Mouse (Mus musculus) c-Kit-positive CD71-negative TER-119-negative erythroid progenitor cells, embryonic 14.5 days (primary cell): ENCODE measurements around the gene Cdc42ep2.

Experiments
- DNase-seq: peaks from one replicate; pipeline ENCODE4 v3.0.0-alpha.2; 2013; ENCODE audit warnings: low read depth

Gene Cdc42ep2

GRCm38 (mm10) chr19:5924713-5925093 is at the start of gene Cdc42ep2:
Cdc42ep2 (minus strand) TSS chr19:5924816.
- peak; percentile 94 for DNase-seq

DNA sequence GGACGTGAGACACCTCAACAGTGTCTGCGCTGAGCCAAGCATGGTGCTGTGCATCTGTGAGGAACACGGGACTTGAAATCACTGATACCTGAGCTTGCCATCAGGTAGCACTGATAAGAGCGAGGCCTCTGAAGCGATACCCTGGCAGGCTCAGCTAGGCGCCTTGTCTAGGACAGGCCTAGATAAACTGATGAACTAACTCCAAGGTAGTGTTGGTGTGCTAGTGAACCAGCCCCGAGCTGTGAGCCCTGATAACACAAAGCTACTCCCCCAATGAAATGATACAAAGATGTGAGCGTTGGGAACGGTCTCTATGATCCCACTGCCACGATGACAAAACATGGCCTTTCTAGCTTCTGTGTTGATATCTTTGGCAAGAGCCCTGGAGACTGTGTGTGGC is 43.0 kb upstream of the Cdc42ep2 start:
- no peak for DNase-seq

- DNase-seq = no peak
Observed at GRCm38 (mm10) chr19:5966786-5967185, 42.2 kb upstream of the Cdc42ep2 start.

DNA sequence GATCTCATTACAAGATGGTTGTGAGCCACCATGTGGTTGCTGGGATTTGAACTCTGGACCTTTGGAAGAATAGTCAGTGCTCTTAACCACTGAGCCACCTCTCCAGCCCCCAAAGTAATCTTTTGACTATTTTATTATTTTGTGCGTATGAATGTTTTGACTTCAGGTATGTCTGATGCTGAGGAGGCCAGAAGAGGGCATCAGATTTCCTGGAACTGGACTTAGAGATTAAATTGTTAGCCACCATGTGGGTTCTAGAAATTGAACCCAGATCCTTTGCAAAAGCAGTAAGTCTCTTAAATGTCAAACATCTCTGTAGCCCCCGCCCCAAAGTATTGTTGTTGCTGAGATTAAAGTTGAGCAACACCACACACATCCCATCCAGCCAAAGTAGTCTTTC is 41.3 kb upstream of the Cdc42ep2 start:
- no peak for DNase-seq

- DNase-seq = peak; percentile 83
Observed at GRCm38 (mm10) chr19:5965280-5965679, 40.7 kb upstream of the Cdc42ep2 start.

GRCm38 (mm10) chr19:5964804-5965203 is 40.2 kb upstream of the Cdc42ep2 start:
- DNase-seq = no peak

GRCm38 (mm10) chr19:5963883-5964562 is 39.4 kb upstream of the Cdc42ep2 start, which contains the start of gene Pola2:
Pola2 (minus strand) TSS chr19:5964202.
- peak; percentile 80 for DNase-seq

GRCm38 (mm10) chr19:5962651-5963050 is 38.0 kb upstream of the Cdc42ep2 start:
- DNase-seq = no peak

GRCm38 (mm10) chr19:5957371-5957770 is 32.8 kb upstream of the Cdc42ep2 start:
- DNase-seq = no peak

GRCm38 (mm10) chr19:5956685-5957084 is 32.1 kb upstream of the Cdc42ep2 start:
- DNase-seq = peak; percentile 80

GRCm38 (mm10) chr19:5955704-5956670 is 31.4 kb upstream of the Cdc42ep2 start:
- no peak for DNase-seq

DNA sequence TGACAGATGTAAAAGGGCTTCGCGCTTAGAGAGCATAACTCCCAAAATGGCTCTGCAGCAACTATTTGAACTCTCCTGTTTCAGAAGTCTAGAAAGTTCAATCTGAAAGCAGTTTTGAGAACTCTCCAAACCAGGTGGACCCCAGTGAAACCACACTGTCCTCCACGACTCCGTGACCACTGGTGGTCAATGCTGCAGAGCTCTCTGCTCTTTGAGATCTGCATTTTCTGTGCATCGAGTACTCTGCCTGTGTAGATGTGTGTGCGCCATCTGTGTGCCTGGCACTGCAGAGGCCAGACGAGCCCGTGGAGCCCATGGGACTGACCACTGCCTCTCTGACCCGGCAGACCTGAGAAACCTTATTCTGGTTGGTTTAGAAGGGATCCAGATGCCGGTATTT is 30.3 kb upstream of the Cdc42ep2 start:
- no peak for DNase-seq

DNA sequence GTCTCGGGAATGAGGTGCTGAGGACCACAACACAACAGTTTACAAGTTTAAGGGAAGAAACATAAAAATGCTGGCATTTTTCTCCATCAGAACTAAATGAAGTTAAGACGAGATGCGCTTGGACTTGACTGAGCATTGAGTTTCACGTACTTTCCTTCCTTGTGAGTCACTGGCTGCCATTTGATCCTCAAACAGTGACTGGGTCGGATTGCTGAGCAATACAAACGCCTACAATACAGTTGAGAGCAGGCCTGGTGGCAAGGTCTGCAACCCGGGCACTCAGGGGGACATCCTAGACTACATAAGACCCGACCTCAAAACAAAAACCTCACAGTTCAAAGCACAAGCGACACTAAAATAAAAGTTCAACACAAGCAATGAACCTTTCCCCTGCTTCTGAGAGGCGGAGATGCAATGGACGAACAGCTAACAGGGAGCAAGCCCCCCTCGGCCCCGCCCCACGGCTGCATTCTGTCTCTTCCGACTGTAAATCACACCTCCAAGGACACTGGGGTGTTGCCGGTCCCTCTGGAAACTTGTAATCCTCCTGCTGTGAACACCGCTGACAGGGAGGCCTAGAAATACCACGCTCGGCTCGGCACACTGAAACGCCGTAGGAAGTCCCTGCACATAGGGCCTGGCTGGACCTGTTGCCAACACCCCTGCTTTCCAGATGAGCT is 29.6 kb upstream of the Cdc42ep2 start:
- DNase-seq = no peak

DNA sequence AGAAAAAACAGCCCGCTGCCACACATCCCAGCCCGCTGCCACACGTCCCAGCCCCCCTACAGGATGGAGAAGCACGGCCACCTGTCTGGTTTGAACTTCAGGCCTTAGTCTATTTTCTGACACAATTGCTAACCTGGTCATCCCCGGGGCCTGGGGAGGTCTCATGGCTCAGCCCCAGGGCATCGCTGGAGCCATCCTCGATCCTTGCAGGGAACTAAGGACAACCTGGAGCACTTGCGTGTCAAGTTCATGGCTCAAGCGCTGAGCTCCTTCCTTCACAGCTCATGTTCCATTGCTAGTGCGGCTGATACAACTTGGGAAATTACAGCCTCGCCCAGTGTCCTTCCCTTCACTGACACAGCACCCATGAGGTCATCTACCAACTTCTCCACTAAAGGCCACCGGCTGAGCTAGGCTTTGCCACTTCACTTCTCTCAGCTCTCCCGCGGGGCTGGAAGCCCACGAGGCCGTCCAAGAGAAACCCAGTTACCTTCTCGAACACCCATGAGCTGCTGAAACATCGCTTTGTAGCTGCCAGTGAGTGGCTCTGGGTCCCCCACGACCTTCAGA is 28.7 kb upstream of the Cdc42ep2 start:
- DNase-seq = no peak

DNA sequence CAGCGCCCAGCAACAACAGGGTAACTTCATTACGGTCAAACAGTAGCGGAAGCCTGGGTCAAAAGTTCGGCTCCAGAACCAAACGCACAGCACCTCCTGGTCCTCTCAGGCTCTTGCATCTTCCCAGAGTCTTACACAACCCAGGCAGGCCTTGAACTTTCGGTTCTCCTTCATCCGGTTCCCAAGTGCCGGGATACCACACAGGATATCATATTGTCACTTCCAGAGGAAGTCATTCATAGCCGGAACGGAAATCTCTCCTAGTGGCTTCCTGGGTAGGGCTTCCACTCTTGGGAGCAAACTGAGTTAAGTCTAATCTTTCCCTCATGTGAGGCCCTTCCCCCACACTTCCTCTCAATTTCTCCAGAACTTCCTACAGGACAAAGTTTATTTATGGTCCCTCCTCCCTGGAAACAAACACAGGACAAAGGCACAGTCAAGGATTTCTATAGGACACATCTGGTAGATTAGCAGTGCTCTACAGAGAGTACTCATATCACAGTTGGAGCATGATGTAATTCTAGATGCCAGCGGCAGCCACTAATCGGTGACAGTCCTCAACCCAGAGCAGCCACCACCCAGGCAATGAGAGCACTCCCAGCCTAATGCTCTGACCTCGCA is 27.6 kb upstream of the Cdc42ep2 start:
- DNase-seq = no peak

- DNase-seq = no peak
Observed at GRCm38 (mm10) chr19:5951631-5952030, 27.0 kb upstream of the Cdc42ep2 start.

- no peak for DNase-seq
Observed at GRCm38 (mm10) chr19:5950218-5950617, 25.6 kb upstream of the Cdc42ep2 start.

DNA sequence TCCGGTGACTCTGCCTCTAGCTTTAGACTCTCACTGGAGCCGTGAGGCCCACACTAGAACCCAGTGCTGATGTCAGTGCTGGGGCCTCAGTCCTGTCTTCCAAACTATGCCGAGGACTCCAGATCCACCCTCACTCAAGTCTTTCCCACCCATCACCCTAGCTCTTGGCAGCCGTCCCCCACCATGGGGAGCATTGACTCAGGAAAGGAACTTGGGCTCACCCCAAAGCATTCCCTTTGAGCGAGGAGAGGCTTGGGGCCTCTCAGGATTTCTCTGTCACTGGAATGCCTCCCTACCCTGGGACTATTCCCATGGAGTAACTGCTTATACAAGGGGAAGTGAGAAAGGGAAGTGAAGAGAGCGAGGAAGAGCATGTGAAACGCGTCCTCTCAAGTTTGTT is 21.3 kb upstream of the Cdc42ep2 start:
- DNase-seq = no peak

DNA sequence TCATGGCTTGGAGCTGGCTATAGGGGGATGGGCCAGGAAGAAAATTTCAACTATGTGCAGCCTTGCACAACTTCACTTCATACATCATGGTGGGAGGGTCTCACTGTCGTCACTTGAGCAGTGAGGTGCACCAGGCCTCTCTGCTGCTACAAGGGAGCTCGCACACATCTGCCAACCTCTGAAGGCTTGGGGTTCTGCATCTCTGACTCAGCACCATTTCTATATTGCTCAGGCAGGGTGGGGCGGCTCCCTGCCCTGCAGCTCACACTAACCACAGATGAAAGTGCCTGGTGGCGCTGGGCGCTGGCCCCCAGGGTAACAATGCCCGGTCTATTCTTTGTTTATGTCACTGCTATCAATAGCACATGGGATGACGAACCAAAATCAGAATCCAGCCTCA is 20.4 kb upstream of the Cdc42ep2 start:
- no peak for DNase-seq

GRCm38 (mm10) chr19:5944145-5944544 is 19.5 kb upstream of the Cdc42ep2 start:
- DNase-seq = no peak

DNA sequence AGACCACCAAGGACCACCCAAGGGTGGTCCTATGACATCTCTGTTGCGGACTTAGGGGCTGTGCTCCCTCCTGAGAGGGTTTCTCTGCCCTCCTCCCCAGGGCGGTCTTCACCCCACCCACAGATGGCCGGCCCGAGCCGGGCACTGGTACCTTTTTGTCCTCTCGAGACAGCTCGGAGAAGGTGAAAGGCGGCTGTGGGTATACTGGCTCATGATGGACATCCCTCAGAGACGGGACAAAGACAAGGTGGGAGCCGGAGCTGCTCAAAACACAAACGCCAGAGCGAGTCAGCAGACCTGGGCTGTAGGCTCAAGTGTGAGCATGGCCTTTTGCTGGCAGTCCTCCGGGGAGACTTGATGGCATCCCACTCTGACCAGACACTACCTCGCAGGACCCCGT is 18.8 kb upstream of the Cdc42ep2 start:
- DNase-seq = no peak

DNA sequence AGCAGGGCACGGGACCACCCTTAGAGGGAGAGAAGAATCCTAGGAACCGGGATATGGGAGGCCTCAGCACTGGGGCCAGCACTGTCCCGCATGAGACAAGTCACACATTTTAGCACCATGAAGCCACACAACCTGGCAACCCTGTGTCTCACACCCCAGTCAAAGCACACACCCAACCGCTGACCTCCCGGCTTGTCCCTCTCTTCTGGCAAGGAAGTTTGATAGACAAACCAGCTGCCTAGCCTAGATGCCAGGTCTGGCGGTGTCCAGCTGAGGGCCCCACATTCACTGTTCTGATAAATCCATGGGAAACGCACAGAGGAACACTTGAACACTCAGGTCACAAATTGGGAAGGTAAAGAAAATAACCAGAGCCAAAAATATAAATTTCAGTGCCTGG is 18.0 kb upstream of the Cdc42ep2 start:
- no peak for DNase-seq
